Mouse (Mus musculus) embryonic fibroblast, embryonic 13.5 days (primary cell): ENCODE measurements around the gene Entpd6. TPM values are rescaled to one million over a fixed set of nuclear protein-coding genes. Genes with fewer than 3 reads are reported as not detected.

Source experiments
- H3K27ac ChIP-seq: 2 replicates; pipeline ENCODE4 v1.5.1; 2012; ENCODE audit warnings: low read length, control low read depth, inconsistent platforms; ENCODE audit not compliant: insufficient read depth
- H3K4me1 ChIP-seq: 2 replicates; pipeline ENCODE4 v1.6.1; 2011; ENCODE audit warnings: low read length; ENCODE audit not compliant: control insufficient read depth, insufficient read depth
- H3K4me3 ChIP-seq: 2 replicates; pipeline ENCODE4 v1.5.1; 2011; ENCODE audit warnings: mild to moderate bottlenecking, control low read depth, low read length; ENCODE audit not compliant: insufficient read depth
- CTCF ChIP-seq: IDR thresholded peaks from 2 replicates; pipeline ENCODE4 v1.5.1; 2011; ENCODE audit warnings: mild to moderate bottlenecking, control low read depth, low read length, moderate library complexity, borderline replicate concordance; ENCODE audit not compliant: insufficient read depth
- POLR2A ChIP-seq: IDR thresholded peaks from 2 replicates; pipeline ENCODE4 v1.6.1; 2011; ENCODE audit warnings: low read depth, mild to moderate bottlenecking, control low read depth, low read length, moderate library complexity
- polyA plus RNA-seq: library from polyadenylated mRNA; stranded (reverse); fragments of >200 nt; gene quantifications from 2 replicates; pipeline ENCODE4 v1.2.4, GENCODE M21; 2011; ENCODE audit warnings: low read depth; ENCODE audit not compliant: missing spikeins, insufficient read length

The Entpd6 gene
- polyA plus RNA-seq, 1 experiment = 9.7 TPM

GRCm38 (mm10) chr2:150755016-150755415, 6.2 kb downstream of the Entpd6 start:
- Histone ChIP-seq H3K4me1 (no peaks in the 10 kb centered on the region), H3K4me3 (no peak overlapping the region), H3K27ac (no peak overlapping the region)
- TF ChIP-seq POLR2A (no peak), CTCF (no peak)

- no peak overlapping the region for H3K4me3 ChIP-seq
- H3K27ac ChIP-seq = no peak overlapping the region
- no peaks in the 10 kb centered on the region for H3K4me1 ChIP-seq
- TF ChIP-seq CTCF (no peak), POLR2A (no peak)
Observed at GRCm38 (mm10) chr2:150761476-150761875, 12.6 kb downstream of the Entpd6 start.

GRCm38 (mm10) chr2:150765619-150766018, 16.8 kb downstream of the Entpd6 start:
- TF ChIP-seq POLR2A = no peak
- no peak for TF ChIP-seq CTCF
- Histone ChIP-seq H3K4me3 (no peak overlapping the region), H3K4me1 (no peaks in the 10 kb centered on the region), H3K27ac (no peak overlapping the region)

- Histone ChIP-seq H3K4me3 (no peak overlapping the region), H3K27ac (no peak overlapping the region), H3K4me1 (no peaks in the 10 kb centered on the region)
- TF ChIP-seq POLR2A = no peak
- no peak for TF ChIP-seq CTCF
Observed at GRCm38 (mm10) chr2:150766083-150766862, 17.4 kb downstream of the Entpd6 start.

- Histone ChIP-seq H3K4me3 (no peak overlapping the region), H3K27ac (no peak overlapping the region), H3K4me1 (no peaks in the 10 kb centered on the region)
- no peak for TF ChIP-seq POLR2A
- no peak for TF ChIP-seq CTCF
Observed at GRCm38 (mm10) chr2:150768678-150769077, 19.8 kb downstream of the Entpd6 start.

- no peak overlapping the region; the same call in 1 of the 2 replicates for H3K27ac ChIP-seq
- TF ChIP-seq CTCF (no peak), POLR2A (no peak)
- no peaks in the 10 kb centered on the region for H3K4me1 ChIP-seq
- H3K4me3 ChIP-seq = no peak overlapping the region
Observed at GRCm38 (mm10) chr2:150770747-150771146, 21.9 kb downstream of the Entpd6 start.

GRCm38 (mm10) chr2:150771169-150771568, 22.3 kb downstream of the Entpd6 start:
- Histone ChIP-seq H3K27ac (no peak overlapping the region), H3K4me3 (no peak overlapping the region), H3K4me1 (peaks cover under 1% of the 10 kb centered on the region; the same call in 1 of the 2 replicates)
- TF ChIP-seq CTCF (no peak), POLR2A (no peak)

- Histone ChIP-seq H3K4me3 (no peak overlapping the region), H3K27ac (no peak overlapping the region), H3K4me1 (peaks cover 1% of the 10 kb centered on the region; the same call in 1 of the 2 replicates)
- TF ChIP-seq CTCF = no peak
- TF ChIP-seq POLR2A = no peak
Observed at GRCm38 (mm10) chr2:150771996-150772395, 23.2 kb downstream of the Entpd6 start.

GRCm38 (mm10) chr2:150772466-150773119, 23.8 kb downstream of the Entpd6 start:
- Histone ChIP-seq H3K27ac (no peak overlapping the region), H3K4me1 (peaks cover 1% of the 10 kb centered on the region; the same call in 1 of the 2 replicates), H3K4me3 (no peak overlapping the region)
- TF ChIP-seq POLR2A (no peak), CTCF (no peak)

GRCm38 (mm10) chr2:150782801-150783200, 34.0 kb downstream of the Entpd6 start:
- Histone ChIP-seq H3K4me1 (peaks cover 7% of the 10 kb centered on the region), H3K4me3 (no peak overlapping the region), H3K27ac (no peak overlapping the region)
- no peak for TF ChIP-seq CTCF
- TF ChIP-seq POLR2A = no peak
